Mouse (Mus musculus) liver, adult 2 months (tissue): Measurements from ENCODE around the gene Erc1. TPM values are rescaled to one million over a fixed set of nuclear protein-coding genes. Genes with fewer than 3 reads are reported as not detected.
A peak's percentile ranks its signal among the peaks of the same experiment; 100 is the strongest.

Experiments
- DNase-seq: peaks from one replicate; pipeline ENCODE4 v3.0.0-alpha.2; 2011; ENCODE audit warnings: low read depth, low spot score; ENCODE audit errors: extremely low read depth
- H3K27ac ChIP-seq: fragments of 200-500 bp; replicated peaks from 2 replicates; pipeline ENCODE4 v1.5.1; 2012; ENCODE audit warnings: low read depth, mild to moderate bottlenecking, control low read depth, inconsistent platforms, low read length; ENCODE audit not compliant: insufficient read depth
- H3K27me3 ChIP-seq: fragments of 200-500 bp; 2 replicates; pipeline ENCODE4 v1.6.1; 2012; ENCODE audit warnings: mild to moderate bottlenecking, moderate library complexity, low read length, inconsistent platforms; ENCODE audit not compliant: control insufficient read depth, insufficient read depth
- H3K36me3 ChIP-seq: fragments of 200-500 bp; 2 replicates; pipeline ENCODE4 v1.6.1; 2012; ENCODE audit warnings: low read length, inconsistent platforms; ENCODE audit not compliant: control insufficient read depth, insufficient read depth
- H3K4me1 ChIP-seq: fragments of 200-500 bp; 2 replicates; pipeline ENCODE4 v1.6.1; 2011; ENCODE audit warnings: low read length; ENCODE audit not compliant: control insufficient read depth, insufficient read depth
- H3K4me3 ChIP-seq: fragments of 200-500 bp; 2 replicates; pipeline ENCODE4 v1.5.1; 2011; ENCODE audit warnings: low read depth, mild to moderate bottlenecking, control low read depth, low read length, moderate library complexity; ENCODE audit not compliant: insufficient read depth
- H3K79me2 ChIP-seq: fragments of 200-500 bp; 2 replicates; pipeline ENCODE4 v1.6.1; 2012; ENCODE audit warnings: inconsistent platforms, mild to moderate bottlenecking, low read length, moderate library complexity; ENCODE audit not compliant: control insufficient read depth, insufficient read depth
- H3K9ac ChIP-seq: fragments of 200-500 bp; 2 replicates; pipeline ENCODE4 v1.6.1; 2012; ENCODE audit warnings: low read depth, mild to moderate bottlenecking, control low read depth, inconsistent platforms, low read length
- CTCF ChIP-seq: fragments of 200-500 bp; IDR thresholded peaks from 2 replicates; pipeline ENCODE4 v1.5.1; 2011; ENCODE audit warnings: low read depth, low read length, control low read depth
- POLR2A ChIP-seq: fragments of 200-500 bp; IDR thresholded peaks from 2 replicates; pipeline ENCODE4 v1.6.1; 2011; ENCODE audit warnings: low read length, control low read depth; ENCODE audit not compliant: insufficient read depth; ENCODE audit errors: extremely low read depth
- WGBS: fragments of 180-500 bp; shearing (Covaris S2); methylation state at CpG from one replicate; pipeline ENCODE4 v1.1.7; 2018; 5-methylcytosine and 5-hydroxymethylcytosine counted together
- polyA plus RNA-seq: library from polyadenylated mRNA; depleted of rRNA; stranded (reverse); fragments of >200 nt; gene quantifications from 2 replicates; pipeline ENCODE4 v1.2.3, GENCODE M21; 2012
- total RNA-seq: library from RNA; depleted of rRNA; stranded (reverse); fragments of >200 nt; gene quantifications from 2 replicates; pipeline ENCODE4 v1.2.3, GENCODE M21; 2014

Erc1 gene
- total and polyA plus RNA-seq, 2 experiments: 6.3 to 14.2 TPM

DNA sequence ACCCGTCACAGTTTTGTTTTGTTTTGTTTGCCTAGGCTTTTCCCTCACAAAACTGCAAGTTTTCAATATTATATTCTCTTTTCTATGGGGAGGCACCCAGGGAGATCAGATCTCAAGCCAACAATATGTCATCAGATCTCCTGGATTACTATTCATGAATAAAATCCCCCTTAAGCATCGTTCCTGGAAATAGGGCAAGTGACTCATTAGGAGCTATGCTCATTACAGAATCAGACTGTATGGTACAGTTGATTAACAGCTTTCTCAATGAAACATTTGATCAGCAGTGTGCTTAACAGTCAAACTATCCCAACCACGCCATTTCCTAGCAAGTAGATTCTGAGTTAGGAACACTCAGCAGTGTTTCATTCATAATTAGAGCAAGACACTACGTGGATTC lies 7.5 kb upstream of the Erc1 start:
- 95% methylated on average over 4 of the region's 4 CpGs for WGBS
- H3K79me2 ChIP-seq: no peaks in the 10 kb centered on the region
- no peaks in the 10 kb centered on the region for H3K4me1 ChIP-seq
- no peaks in the 10 kb centered on the region for H3K36me3 ChIP-seq
- no peak overlapping the region for H3K27ac ChIP-seq
- H3K9ac ChIP-seq: no peak overlapping the region
- no peaks in the 10 kb centered on the region for H3K27me3 ChIP-seq
- TF ChIP-seq POLR2A: no peak
- TF ChIP-seq CTCF: no peak
- no peak overlapping the region for H3K4me3 ChIP-seq
- DNase-seq: no peak

DNA sequence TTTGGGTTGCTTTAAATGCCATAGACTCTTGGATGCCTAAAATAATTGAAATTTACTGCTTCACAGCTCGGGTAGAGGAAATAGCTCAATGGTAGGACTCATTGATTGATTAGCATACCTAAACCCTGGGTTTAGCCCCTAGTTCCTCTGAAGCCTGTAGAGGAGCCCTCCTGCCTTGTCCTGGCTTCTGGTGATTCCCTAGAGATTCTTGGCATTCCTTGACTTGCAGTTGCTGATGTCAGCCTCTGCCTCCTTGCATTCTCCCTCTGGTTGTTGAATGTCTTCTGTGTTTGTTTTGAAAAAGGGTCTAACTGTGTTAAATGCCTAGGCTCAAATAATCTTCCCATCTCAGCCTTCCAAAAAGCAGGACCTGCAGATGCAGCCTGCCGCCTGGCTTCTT lies 6.2 kb upstream of the Erc1 start:
- TF ChIP-seq POLR2A (no peak), CTCF (no peak)
- H3K4me1 ChIP-seq: no peaks in the 10 kb centered on the region
- H3K4me3 ChIP-seq: no peak overlapping the region
- H3K36me3 ChIP-seq: no peaks in the 10 kb centered on the region
- no peaks in the 10 kb centered on the region for H3K79me2 ChIP-seq
- no peak overlapping the region for H3K9ac ChIP-seq
- H3K27ac ChIP-seq: no peak overlapping the region
- H3K27me3 ChIP-seq: no peaks in the 10 kb centered on the region
- no peak for DNase-seq
- 82% methylated on average over 2 of the region's 2 CpGs for WGBS

DNA sequence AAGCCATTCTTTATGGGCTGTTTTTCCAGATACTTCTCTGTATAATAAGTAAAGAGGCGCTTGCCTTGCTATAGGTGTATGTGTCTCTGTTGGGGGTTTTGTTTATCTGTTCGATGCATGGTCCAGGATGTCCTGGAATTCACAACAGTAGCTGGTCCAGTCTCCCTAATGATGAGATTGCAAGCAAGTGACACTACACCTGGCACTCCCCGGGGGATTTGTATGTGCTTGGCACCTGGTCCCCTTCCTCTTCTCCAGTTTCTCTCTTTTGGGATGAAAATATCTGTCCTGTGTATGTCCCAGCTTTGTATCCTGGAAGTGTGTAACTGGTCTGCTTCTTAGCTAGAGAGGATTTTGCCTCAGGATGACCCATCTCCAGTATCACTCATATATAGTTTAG lies 1.9 kb upstream of the Erc1 start:
- Histone ChIP-seq H3K9ac (no peak overlapping the region), H3K4me3 (no peak overlapping the region), H3K36me3 (no peaks in the 10 kb centered on the region), H3K27ac (no peak overlapping the region), H3K79me2 (peaks cover 9% of the 10 kb centered on the region; the same call in 1 of the 2 replicates), H3K4me1 (peaks cover 4% of the 10 kb centered on the region; the same call in 1 of the 2 replicates), H3K27me3 (no peaks in the 10 kb centered on the region)
- TF ChIP-seq CTCF (no peak), POLR2A (no peak)
- no peak for DNase-seq
- 84% methylated on average over 3 of the region's 3 CpGs for WGBS

DNA sequence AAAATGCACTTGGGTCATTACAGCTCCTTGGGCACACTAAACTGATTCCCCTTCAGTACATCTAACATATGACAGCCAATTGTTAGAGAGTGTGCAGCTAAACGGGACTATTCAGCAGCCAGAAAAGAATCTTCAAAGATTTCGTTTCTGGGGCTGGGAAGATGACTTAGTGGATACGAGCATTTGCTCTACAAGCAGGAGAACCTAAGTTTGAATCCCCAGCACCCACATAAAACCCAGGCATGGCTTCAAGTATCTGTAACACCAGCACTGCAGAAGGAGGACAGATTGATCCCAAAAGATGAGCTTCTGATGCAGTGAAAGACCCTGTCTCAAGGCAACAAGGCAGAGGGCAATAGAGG lies 1.4 kb upstream of the Erc1 start:
- TF ChIP-seq CTCF (no peak), POLR2A (no peak)
- Histone ChIP-seq H3K36me3 (no peaks in the 10 kb centered on the region), H3K79me2 (peaks cover 9% of the 10 kb centered on the region; the same call in 1 of the 2 replicates), H3K9ac (no peak overlapping the region), H3K27ac (no peak overlapping the region), H3K4me3 (no peak overlapping the region), H3K27me3 (no peaks in the 10 kb centered on the region), H3K4me1 (peaks cover 4% of the 10 kb centered on the region; the same call in 1 of the 2 replicates)
- 68% methylated on average over 3 of the region's 3 CpGs for WGBS
- DNase-seq: no peak

DNA sequence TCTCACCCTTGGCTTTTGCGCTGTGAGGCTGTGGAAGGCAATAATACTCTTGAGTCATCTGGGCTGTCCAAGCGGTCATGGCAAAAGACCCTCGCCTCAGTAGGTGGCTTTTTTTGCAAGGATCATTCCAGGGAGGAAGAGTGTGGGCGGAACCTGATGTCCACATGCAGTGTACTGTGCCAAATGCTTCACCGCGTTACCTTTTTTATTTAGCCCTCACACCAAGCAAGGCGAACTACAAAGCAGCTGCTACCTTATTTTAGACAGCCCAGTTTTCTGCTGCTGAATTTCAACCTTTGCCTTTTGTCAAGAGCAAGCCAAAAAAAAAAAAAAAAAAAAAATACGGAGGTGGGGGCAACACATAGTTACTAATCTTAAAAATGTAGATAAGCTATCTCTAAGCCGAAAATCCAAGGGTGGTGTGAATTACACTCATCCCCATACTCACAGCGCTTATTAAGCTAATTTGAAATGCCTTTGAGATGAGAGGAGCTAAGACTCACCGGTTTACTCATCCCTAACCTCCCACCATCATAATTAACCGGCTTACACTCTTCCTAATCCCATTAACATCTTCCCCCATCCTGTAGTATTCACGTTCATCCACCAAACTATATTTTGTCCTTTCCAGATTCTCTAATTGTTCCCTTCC lies 855 bp upstream of the Erc1 start:
- peak overlapping the region; percentile 50 for H3K9ac ChIP-seq
- H3K4me1 ChIP-seq: peaks cover 4% of the 10 kb centered on the region; the same call in 1 of the 2 replicates
- 14% methylated on average over 13 of the region's 13 CpGs for WGBS
- no peaks in the 10 kb centered on the region for H3K27me3 ChIP-seq
- peaks cover 9% of the 10 kb centered on the region; the same call in 1 of the 2 replicates for H3K79me2 ChIP-seq
- DNase-seq: no peak
- peak overlapping the region; percentile 70 for H3K27ac ChIP-seq
- H3K4me3 ChIP-seq: peak overlapping the region; percentile 99
- H3K36me3 ChIP-seq: no peaks in the 10 kb centered on the region
- TF ChIP-seq CTCF (no peak), POLR2A (no peak)

DNA sequence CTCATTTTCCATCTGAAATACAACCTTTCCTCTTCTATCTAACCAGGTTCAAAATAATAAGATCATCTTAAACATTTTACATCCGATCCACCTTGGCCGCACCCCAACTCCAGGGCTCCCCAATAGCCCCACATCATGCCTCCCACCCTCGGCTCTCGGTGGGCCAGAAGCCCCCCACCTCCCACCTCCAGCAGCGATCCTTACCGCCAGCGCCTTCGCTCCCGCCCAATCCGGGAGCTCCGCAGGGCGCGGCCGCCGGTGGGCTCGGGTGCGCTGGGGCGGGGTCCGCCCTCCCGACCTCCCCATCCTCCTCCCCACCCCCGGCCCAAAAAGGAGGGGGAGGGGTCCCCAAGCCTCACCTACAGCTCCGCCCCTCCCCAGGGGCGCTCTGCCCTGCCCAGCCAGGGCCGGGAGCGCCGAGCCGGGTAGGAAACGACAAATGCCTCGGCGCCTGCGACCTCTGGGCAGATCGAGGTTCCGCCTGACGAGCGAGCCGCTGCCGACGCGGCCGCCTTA lies 391 bp downstream of the Erc1 start:
- Histone ChIP-seq H3K4me3 (peak overlapping the region; percentile 99), H3K4me1 (peaks cover 4% of the 10 kb centered on the region; the same call in 1 of the 2 replicates), H3K36me3 (no peaks in the 10 kb centered on the region), H3K79me2 (peaks cover 15% of the 10 kb centered on the region; the same call in 1 of the 2 replicates), H3K27me3 (no peaks in the 10 kb centered on the region), H3K27ac (peak overlapping the region; percentile 96), H3K9ac (peak overlapping the region; percentile 100)
- no peak for DNase-seq
- WGBS: under 1% methylated on average over 37 of the region's 40 CpGs
- TF ChIP-seq CTCF (no peak), POLR2A (no peak)
